Mouse (Mus musculus): Measurements from ENCODE around the gene Ypel2.

GRCm38 (mm10) chr11:87019431-87019830 is 25.9 kb upstream of the Ypel2 start:
- no peak for TF ChIP-seq CTCF (IDR thresholded peaks at IDR 0.05; ENCODE audit: borderline replicate concordance, extremely low read depth, insufficient read depth, insufficient read length)
- TF ChIP-seq POLR2A (IDR thresholded peaks at IDR 0.05; ENCODE audit: borderline replicate concordance, extremely low read depth, insufficient read depth, insufficient read length, poor library complexity, severe bottlenecking) = no peak

Data from brain, embryonic 14.5 days (tissue).